Mouse (Mus musculus) left cerebral cortex, adult 2 months (tissue): ENCODE results near the gene Moxd1. TPM values are rescaled to one million over a fixed set of nuclear protein-coding genes. Genes with fewer than 3 reads are reported as not detected.

ENCODE experiments used
- DNase-seq, 2 experiments: peaks; one replicate each; pipeline ENCODE4 v3.0.0; 2021 to 2022; ENCODE audit warnings: low spot score in 2 of 2, mixed read lengths in 1 of 2; ENCODE audit errors: extremely low spot score in 1 of 2
- H3K27ac ChIP-seq: fragments of 200-600 bp; 2 replicates; pipeline ENCODE4 v1.8.1; 2022
- H3K4me3 ChIP-seq: fragments of 200-600 bp; 2 replicates; pipeline ENCODE4 v1.8.1; 2022
- CTCF ChIP-seq: fragments of 200-600 bp; IDR thresholded peaks from 2 replicates; pipeline ENCODE4 v1.8.1; 2022; ENCODE audit warnings: antibody characterized with exemption, mild to moderate bottlenecking, moderate library complexity
- intact Hi-C: fragments of 180-260 bp; cut with DNase I; formaldehyde crosslinking; loops from one replicate; pipeline ENCODE4 v1.15.1; 2025
- total RNA-seq, 2 experiments: library from RNA; stranded (reverse); gene quantifications; 2 replicates each; pipeline ENCODE4 v1.2.3; 2021

The Moxd1 gene
- total RNA-seq, 2 experiments from 2014 or later = 7.7 to 9.8 TPM

- intact Hi-C loops = no loop called here
- H3K4me3 ChIP-seq = no peak overlapping the region
Measured at GRCm38 (mm10) chr10:24228318-24229183, 5.2 kb downstream of the Moxd1 start.

GRCm38 (mm10) chr10:24232281-24232680 is 9.0 kb downstream of the Moxd1 start:
- no peak for DNase-seq
- intact Hi-C loops = no loop called here
- TF ChIP-seq CTCF = no peak
- Histone ChIP-seq H3K27ac (no peak overlapping the region), H3K4me3 (no peak overlapping the region)

More at GRCm38 (mm10) chr10:24228318-24229183, 5.2 kb downstream of the Moxd1 start:
- H3K27ac ChIP-seq = no peak overlapping the region
- DNase-seq = no peak
- no peak for TF ChIP-seq CTCF

GRCm38 (mm10) chr10:24235426-24236283 is 12.3 kb downstream of the Moxd1 start:
- H3K27ac ChIP-seq = no peak overlapping the region
- peak; percentile 17 to 23 for DNase-seq
- TF ChIP-seq CTCF = no peak
- intact Hi-C loops = no loop called here
- peak overlapping the region; percentile 21 for H3K4me3 ChIP-seq

- intact Hi-C loops = no loop called here
- no peak overlapping the region for H3K27ac ChIP-seq
- H3K4me3 ChIP-seq = no peak overlapping the region
- TF ChIP-seq CTCF = no peak
- DNase-seq = no peak
Measured at GRCm38 (mm10) chr10:24246815-24247214, 23.5 kb downstream of the Moxd1 start.

GRCm38 (mm10) chr10:24248116-24248515 is 24.8 kb downstream of the Moxd1 start:
- Histone ChIP-seq H3K27ac (no peak overlapping the region), H3K4me3 (no peak overlapping the region)
- DNase-seq = no peak
- no peak for TF ChIP-seq CTCF
- intact Hi-C loops = no loop called here

- Histone ChIP-seq H3K27ac (no peak overlapping the region), H3K4me3 (no peak overlapping the region)
- no peak for DNase-seq
- TF ChIP-seq CTCF = no peak
- intact Hi-C loops = no loop called here
Measured at GRCm38 (mm10) chr10:24251631-24252030, 28.3 kb downstream of the Moxd1 start.

GRCm38 (mm10) chr10:24258150-24258549 is 34.8 kb downstream of the Moxd1 start:
- TF ChIP-seq CTCF = no peak
- Histone ChIP-seq H3K4me3 (no peak overlapping the region), H3K27ac (no peak overlapping the region)
- no peak for DNase-seq
- intact Hi-C loops = no loop called here

GRCm38 (mm10) chr10:24258885-24259284 is 35.6 kb downstream of the Moxd1 start:
- Histone ChIP-seq H3K27ac (no peak overlapping the region), H3K4me3 (no peak overlapping the region)
- TF ChIP-seq CTCF = no peak
- intact Hi-C loops = no loop called here
- DNase-seq = no peak

- intact Hi-C loops = no loop called here
- DNase-seq = no peak
- H3K4me3 ChIP-seq = no peak overlapping the region
- no peak overlapping the region for H3K27ac ChIP-seq
- no peak for TF ChIP-seq CTCF
Measured at GRCm38 (mm10) chr10:24259794-24260590, 36.7 kb downstream of the Moxd1 start.

- no peak for DNase-seq
- intact Hi-C loops = no loop called here
Measured at GRCm38 (mm10) chr10:24267520-24267919, 44.2 kb downstream of the Moxd1 start.

GRCm38 (mm10) chr10:24271077-24271637 is 47.8 kb downstream of the Moxd1 start:
- intact Hi-C loops = no loop called here
- H3K27ac ChIP-seq = no peak overlapping the region
- no peak for TF ChIP-seq CTCF
- no peak overlapping the region for H3K4me3 ChIP-seq
- DNase-seq = no peak

More at GRCm38 (mm10) chr10:24267520-24267919, 44.2 kb downstream of the Moxd1 start:
- H3K27ac ChIP-seq = no peak overlapping the region
- H3K4me3 ChIP-seq = no peak overlapping the region
- no peak for TF ChIP-seq CTCF
